Mouse (Mus musculus) kidney, postnatal 10 days (tissue): Measurements from ENCODE around the gene Pskh1.
A peak's percentile ranks its signal among the peaks of the same experiment; 100 is the strongest.

Experiments
- DNase-seq: peaks from one replicate; pipeline ENCODE4 v3.0.0; 2021; ENCODE audit warnings: mixed read lengths

Pskh1 gene

DNA sequence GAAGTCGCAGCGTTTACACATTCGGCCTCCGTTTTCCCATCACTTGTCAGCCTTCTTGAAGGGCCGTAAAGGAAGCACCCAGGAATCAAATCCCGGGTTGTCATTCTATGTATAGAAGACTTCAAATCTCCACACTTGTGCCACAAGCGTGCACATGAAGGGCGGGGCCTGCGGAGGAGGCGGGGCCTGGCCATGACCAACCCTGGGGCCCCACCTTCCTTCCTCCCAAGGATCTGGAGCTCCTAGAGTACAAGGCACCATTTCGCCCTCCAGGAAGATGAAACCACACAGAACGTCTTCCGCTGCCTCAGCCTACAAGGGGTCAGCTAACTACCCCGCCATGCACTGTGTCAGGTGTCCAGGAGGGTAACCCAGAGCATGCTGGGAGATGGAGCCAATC, 60.9 kb downstream of the Pskh1 start:
- DNase-seq, result peak; percentile 8

DNA sequence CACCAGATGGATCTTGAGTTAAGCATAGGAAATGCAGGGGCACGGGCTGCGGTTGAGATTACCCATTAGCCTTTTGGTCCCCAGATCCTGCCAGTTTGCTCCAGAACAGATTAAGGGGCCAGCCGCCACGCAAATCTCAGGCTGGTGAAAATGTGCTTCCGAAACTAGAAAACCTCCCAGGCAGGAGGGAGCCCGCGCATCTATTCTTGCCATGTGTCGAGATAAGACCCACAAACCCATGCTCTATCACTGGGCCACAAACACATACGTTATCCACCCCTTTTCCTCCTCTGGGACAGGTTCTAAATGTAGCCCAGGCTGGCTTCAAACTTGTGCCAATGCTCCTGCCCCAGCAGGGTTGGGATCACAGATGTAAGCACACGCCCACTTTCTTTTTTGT, 61.3 kb downstream of the Pskh1 start:
- no peak for DNase-seq

DNA sequence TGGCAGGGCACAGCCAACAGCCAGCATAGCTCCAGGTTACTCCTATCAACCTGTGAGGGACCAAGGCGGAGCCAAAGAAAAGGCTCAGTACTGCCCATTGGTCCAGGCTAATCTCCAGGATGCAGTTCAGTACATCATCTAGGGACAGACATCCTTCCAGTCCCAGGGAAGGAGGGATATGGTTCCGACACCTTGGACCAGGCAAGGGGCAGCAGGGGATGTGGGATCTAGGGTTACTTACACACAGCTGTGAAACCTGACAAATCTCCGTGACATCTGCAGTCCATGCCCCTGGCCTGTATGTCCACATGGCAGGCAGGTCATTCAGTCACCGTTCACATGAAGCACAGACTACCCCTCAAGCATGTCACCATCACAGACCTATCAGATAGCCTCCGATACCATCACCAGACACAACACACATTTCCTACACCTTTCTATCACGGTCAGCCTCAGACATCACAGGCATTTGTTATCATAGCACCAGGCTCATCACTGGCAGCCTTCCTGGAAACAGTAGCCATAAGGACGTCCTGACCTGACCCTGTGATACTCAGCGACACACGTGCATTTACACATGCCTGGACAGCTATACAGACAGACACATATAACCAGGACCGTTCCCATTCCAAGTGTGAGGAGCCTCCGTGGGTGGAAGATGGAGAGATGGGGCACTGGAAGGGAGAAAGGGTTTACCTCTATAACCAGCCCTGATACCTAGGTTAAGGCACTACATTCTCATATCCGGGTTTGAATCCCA, 64.4 kb downstream of the Pskh1 start:
- DNase-seq, result no peak

DNA sequence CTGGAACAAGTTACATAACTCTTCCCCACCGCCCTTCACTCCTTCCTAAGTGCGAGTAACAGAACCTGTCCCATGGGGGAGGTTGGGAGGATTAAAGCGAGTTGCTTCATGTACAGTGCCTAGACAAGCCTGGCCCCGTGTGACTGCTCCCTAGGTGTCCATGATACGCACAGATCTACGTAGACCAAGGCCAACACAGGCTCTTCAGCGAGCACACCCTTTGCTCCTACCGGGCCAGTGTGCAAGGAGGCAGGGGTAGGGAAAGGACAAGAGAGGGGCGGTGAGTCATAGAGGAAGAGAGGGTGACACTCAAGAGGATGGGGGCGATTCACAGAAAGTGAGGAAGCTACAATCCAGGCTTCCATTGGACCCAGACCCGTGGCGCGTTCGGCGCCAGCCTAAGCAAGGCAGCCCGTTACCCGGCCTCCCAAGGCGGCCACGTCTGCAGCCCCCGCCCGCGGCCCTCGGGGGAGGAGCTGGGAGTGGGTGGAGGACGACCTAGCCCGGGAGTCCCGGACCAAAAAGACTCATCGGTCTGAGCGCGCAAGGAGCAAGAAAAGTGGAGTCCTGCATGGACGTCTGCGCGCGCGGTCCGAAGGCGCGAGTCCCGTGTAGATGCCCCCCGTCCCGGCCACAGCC, 65.1 kb downstream of the Pskh1 start:
- peak; percentile 75 for DNase-seq

DNA sequence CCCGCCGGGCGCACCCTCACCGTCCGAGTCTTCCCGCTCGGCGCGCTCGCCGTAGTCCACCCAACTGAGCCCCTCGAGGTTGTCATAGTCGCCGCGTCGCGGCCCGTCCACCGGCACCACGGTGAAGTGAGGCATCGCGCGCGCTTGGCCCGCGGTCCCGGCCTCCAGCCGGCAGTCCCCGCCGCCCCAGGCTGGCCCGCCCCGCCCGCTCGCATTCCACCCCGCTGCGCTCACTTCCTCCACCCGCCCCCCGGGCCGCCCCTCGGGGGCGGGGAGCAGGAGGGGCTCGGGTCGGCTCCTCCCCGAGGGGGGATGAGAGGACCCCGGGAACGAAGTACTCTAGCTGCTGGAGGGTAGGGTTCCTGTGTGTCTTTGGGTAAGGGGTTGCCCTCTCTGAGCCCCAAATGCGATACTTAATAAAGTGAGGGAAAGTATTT, 65.7 kb downstream of the Pskh1 start, which contains the start of gene Slc12a4:
Gene Slc12a4 (minus strand): TSS at position 193 of the 437 bp plus-strand sequence.
- DNase-seq, result peak; percentile 93

DNA sequence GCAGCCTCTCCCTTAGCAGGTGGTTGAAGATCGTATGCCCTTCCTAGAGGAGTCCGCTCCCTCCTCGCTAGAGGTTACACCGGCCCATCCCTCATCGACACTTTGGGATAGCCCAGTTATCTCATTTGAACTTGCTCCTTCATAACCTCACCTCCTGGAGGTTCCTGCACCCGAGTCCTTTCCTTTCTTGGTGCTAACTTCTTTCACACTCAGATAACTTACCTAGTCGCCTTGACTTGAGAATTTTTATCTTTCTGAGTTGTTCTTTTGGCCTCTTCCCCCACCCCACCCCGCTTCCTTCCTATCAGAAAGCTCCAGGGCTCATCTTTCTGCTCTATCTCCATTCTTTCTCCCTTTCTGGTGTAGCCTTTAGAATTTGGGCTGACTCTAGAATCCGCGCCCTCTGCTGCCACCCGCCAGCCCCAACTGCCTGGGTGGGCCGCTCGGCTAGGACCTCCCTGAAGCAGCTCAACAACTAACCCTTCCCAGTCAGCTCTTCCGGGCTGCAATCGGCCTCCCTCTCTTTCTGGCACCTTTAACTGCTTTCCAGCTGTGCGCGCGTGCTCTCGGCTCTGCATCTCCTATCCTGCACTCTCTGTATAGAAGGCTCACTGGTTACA, 66.6 kb downstream of the Pskh1 start:
- DNase-seq, result peak; percentile 73

DNA sequence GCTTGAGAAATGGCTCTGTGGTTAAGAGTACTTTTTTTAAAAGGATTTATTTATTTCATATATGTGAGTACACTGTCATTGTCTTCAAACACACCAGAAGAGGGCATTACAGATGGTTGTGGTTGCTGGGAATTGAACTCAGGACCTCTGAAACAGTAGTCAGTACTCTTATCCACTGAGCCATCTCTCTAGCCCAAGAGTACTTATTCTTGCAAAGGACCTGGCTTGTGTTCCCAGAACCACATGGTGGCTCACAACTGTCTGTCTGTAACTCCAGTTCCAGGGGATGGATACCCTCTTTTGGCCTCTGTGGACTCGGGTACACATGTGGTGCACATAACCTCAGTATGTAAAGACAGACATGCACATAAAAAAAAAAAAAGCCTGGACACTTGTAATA, 69.1 kb downstream of the Pskh1 start:
- no peak for DNase-seq

DNA sequence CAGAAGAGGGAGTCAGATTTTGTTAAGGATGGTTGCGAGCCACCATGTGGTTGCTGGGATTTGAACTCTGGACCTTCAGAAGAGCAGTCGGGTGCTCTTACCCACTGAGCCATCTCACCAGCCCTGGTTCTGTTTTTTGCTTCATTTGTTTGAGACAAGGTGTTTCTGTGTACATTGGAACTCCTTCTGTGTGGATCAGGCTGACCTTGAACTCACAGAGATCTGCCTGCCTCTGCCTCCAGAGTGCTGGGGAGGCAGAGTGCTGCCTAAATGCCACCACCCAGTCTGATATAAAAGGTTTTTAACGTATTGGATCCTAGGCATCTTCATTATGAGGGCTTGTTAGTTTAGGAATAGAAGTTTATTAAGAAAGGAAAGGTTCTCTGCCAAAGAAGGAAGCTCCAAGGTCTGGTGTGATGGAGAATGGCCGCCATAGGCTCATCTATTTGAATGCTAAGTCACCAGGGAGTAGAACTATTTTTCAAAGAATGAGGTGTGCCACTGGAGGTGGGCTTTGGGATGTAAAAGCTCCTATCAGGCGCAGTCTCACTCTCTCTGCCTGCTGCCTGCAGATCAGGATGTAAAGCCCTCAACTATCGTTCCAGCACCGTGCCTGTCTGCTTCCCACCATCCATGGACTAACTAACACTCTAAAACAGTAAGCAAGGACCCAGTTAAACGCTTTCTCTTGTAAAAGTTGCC, 70.9 kb downstream of the Pskh1 start:
- DNase-seq, result no peak

DNA sequence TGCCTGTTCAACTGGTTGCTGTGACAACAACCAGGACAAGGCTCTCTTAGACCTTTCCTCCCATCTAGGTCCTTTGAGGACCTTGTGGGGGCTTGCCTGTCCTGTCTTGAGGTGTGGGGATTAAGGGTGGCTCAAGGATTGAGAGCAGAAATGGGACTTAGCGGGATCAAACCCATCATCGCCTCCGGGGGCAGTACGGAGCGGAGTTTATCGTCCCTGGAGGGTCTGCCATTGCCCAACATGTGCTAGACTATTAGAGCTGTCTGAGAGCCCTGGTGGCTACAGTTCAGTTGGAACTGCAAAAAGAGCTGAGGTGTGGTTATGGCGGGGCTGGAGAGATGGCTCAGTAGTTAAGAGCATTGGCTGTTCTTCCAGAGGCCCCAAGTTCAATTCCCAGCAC, 75.1 kb downstream of the Pskh1 start:
- DNase-seq, result no peak

DNA sequence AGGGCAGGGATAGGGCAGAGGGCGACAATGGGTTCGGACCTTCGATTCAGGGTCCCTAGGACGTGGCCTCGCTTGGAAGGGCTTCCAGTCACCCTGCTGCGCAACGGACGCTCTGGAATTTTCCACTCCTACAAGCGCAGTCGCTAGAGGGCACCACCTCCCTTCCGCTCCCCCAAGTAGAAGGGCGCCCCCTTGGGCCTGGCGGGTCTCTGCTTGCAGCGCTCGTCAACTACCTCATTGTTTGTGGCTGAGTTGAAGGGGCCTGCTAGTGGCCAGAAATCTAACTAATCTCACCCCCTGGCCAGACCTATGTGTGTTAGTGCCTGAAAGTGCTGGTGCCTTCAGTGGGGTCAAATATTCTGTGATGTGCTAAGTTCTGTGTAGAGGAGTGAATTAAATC, 79.1 kb downstream of the Pskh1 start, which contains the start of gene Dpep3:
Gene Dpep3 (minus strand): TSS at position 105 of the 400 bp plus-strand sequence.
- no peak for DNase-seq

DNA sequence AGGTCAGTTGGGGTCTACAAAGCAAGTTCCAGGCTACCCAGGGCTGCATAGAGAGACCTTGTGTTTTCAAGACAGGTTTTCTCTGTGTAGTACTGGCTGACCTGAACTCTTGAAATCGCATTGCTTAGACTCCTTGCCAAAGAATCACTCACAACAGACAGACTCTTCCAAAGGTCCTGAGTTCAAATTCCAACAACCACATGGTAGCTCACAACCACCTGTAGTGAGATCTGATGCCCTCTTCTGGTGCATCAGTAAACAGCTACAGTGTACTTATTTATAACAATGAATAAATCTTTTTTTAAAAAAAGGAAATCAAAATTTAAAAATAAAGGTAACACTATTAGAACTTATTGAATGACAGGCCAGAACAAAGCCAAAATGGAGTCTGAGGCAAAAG, 80.9 kb downstream of the Pskh1 start:
- no peak for DNase-seq
